Mouse (Mus musculus) CD4-positive, CD25-positive, alpha-beta regulatory T cell, adult 2 months (primary cell): ENCODE data around the gene Scamp1.

Experiments used
- DNase-seq: peaks from one replicate; pipeline ENCODE4 v3.0.0-alpha.2; 2012; ENCODE audit warnings: low read depth, low spot score

Gene Scamp1

GRCm38 (mm10) chr13:94177148-94177547, 108.5 kb downstream of the Scamp1 start:
- peak; percentile 48 for DNase-seq

GRCm38 (mm10) chr13:94175379-94176050, 110.1 kb downstream of the Scamp1 start:
- no peak for DNase-seq

GRCm38 (mm10) chr13:94174577-94175279, 110.9 kb downstream of the Scamp1 start:
- DNase-seq, result no peak

DNA sequence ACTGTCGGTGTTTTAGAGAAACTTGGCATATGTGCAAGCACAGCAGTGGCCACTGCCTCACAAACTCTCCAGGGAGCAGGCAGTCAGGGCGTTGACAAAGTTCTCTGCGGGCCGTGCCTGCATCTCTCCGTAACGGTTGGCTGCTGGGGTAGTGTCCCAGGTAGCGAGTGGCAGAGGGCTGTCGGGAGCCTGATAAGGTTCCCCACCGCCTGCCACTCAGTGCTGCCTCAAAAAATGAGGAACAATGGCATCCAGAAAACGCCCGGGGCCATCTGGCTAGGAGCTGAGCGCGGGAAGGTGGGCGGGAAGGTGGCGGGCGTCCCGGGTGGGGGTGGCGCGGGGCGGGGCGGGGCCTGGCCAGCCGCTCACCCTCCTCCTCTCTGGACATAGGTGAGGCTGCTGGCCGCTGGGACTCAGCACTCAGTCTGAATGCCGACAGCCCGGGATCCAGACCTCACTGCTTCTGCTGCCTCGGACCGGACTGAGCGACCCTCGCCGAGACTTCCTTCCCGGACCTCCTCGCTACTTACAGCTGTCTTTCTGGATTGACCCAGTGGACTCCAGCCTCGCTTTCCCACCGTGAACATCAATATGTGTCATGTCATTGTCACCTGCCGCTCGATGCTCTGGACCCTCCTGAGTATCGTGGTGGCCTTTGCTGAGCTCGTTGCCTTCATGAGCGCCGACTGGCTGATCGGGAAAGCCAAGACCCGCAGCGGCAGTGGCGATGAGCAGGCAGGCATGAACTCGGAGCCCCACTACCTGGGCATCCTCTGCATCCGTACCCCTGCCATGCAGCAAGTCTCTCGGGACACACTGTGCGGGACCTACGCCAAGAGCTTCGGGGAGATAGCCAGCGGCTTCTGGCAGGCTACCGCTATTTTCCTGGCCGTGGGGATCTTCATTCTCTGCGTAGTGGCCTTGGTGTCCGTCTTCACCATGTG, 111.8 kb downstream of the Scamp1 start:
- DNase-seq, result peak; percentile 29

GRCm38 (mm10) chr13:94172533-94173310, 112.9 kb downstream of the Scamp1 start:
- DNase-seq, result no peak

GRCm38 (mm10) chr13:94171612-94172011, 114.0 kb downstream of the Scamp1 start:
- no peak for DNase-seq

GRCm38 (mm10) chr13:94169325-94169916, 116.2 kb downstream of the Scamp1 start:
- no peak for DNase-seq

- DNase-seq, result no peak
These were observed 117.3 kb downstream of the Scamp1 start for GRCm38 (mm10) chr13:94168319-94168718.

DNA sequence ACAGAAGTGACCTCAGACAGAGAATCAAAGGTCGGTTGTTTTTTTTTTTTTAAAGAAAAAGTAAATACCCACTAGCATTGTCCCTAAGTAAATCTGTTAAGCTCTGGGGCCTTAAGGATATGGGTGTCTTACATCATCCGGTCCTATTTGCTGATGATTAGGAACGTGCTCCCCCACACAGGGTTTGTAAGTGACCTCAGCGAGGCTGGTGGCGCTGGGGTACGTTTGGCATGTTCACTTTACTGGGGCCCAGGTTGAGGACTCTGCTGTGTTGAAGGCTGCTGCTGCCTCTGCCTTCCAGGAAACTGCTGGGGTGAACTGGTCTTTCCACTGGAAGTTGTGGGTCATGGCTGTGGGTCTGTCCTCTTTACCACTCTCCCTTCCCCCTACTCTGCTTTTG, 121.2 kb downstream of the Scamp1 start:
- DNase-seq, result no peak

GRCm38 (mm10) chr13:94159478-94160220, 126.0 kb downstream of the Scamp1 start:
- DNase-seq, result no peak

GRCm38 (mm10) chr13:94158864-94159477, 126.7 kb downstream of the Scamp1 start:
- no peak for DNase-seq

DNA sequence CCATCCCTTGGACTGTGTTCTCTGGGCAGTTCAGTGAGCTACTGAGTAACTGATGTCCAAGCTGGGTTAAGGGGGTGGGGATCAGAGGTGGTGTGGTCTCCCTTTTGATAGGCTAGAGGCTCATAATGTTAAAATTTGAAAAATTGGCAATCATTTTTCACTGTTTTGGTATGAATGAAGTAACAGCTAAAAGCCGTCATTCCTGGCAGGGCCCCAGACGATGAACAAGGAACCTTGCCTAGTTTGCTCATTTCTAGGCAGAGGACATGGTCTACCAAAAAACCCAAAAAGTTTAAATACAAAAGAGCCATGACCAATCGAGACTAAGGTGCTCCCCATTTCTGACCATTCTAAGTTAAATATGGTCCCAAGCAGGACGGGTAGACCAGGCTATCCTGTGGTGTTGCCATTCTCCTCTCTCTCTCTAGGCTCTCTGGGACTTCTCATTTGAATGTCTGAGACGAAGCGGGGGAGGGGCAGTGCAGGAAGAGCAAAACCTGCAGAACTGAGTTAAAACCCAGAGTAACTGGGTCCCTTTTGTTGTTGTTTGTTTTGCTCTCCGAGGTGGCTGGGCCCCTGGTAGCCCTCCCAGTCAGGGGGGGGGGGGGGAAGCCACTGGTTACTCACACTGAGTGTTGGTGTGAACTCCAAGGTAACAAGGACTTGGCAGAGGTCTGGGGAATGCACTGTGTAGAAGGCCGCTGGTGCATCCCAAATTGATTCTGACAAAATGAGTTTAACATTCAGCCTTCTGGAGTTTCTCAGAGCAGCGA, 129.8 kb downstream of the Scamp1 start:
- no peak for DNase-seq

DNA sequence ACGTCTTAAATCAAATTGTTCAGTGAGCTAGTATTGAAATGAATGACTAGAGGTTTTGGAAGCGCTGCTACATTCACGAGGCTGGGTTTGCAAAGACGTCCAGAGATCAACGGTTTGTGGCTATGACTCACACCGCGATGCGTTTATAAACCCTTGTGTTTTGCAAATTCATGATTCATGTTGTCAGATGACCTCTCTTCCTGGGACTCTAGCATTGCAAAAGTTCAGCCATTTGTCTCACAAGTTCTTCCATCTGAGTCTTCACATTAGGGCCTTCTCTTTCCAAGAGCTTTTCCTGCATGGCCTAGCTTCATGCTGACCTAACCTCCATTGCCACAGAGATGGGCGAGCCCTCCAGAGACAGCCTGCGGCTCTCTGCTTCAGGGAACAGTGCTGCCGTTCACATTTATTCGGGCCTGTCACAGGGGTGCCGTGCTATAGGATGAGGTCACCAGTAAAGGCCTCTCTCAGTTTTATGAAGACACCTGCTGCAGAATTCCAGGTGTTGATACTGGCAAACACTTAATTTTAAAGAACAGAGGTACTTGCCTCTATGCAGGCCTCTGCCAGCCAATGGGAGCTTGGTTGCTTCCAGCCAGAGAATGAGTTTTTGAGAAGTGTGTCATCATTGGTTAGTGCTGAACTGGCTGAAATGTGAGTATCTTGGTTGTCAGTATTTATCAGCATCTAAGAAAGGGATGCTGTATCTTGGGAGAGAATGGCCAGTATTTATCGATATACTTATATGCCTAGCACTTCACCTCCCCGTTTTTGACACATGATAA, 131.0 kb downstream of the Scamp1 start:
- no peak for DNase-seq

DNA sequence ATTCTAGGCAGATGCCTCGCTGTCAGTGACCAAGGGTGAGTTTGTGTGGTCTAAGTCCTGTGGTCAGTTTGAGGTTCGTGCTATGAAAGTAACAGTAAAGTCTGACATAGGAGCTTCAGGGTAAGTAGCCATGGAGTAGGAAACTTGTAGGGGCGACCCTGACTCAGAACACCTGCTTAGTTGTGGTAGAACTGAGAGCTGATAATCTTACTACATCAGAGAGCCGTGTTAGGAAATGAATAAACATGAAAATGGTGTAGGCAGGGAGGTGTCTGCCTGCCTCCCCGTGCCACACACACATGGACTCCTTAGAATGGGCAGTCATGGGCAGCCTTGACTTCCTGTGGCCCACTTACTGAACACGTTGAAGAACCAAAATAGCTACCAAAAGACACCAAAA, 132.0 kb downstream of the Scamp1 start:
- no peak for DNase-seq

GRCm38 (mm10) chr13:94152836-94153235, 132.8 kb downstream of the Scamp1 start:
- DNase-seq, result no peak
